ENCODE assay signal across 15 mouse cellular contexts in genomic region chr8:48622517-48623153, GRCm38 (mm10).
"Had no signal": no experiment of that assay in that cellular context is flagged by ENCODE, and none has a peak within 500 bp of the region (broad histone marks: within the 10 kb centered on the region; RNA-seq: fewer than 3 reads in every experiment).

No protein-coding gene starts in this region.

- H3K4me3 ChIP-seq: neural tube, embryonic 12.5 days; stomach, embryonic 15.5 days had no signal

- H3K27me3 ChIP-seq: neural tube, embryonic 12.5 days; stomach, embryonic 15.5 days had no signal

- H3K9ac ChIP-seq: neural tube, embryonic 12.5 days; stomach, embryonic 15.5 days had no signal

- H3K9me3 ChIP-seq: neural tube, embryonic 12.5 days; stomach, embryonic 15.5 days had no signal

- H3K27ac ChIP-seq: neural tube, embryonic 12.5 days; stomach, embryonic 15.5 days; stomach, postnatal 0 days had no signal

- DNase-seq: retina, postnatal 1 day; right cerebral cortex, adult 18-20 months; right cerebral cortex, postnatal 14 days; right cerebral cortex, postnatal 25 days; right cerebral cortex, postnatal 4 days; spleen, adult 18-20 months; thymus, adult 18-20 months; thymus, adult 2 months; thymus, postnatal 14 days; thymus, postnatal 25 days; thymus, postnatal 36 days; thymus, postnatal 4 days had no signal

- H3K4me2 ChIP-seq: neural tube, embryonic 12.5 days; stomach, embryonic 15.5 days had no signal

- H3K36me3 ChIP-seq: neural tube, embryonic 12.5 days; stomach, embryonic 15.5 days had no signal

- H3K4me1 ChIP-seq: neural tube, embryonic 12.5 days; stomach, embryonic 15.5 days had no signal
